Mouse (Mus musculus) embryonic fibroblast, embryonic 13.5 days (primary cell): ENCODE results near the gene Itsn1. TPM values are rescaled to one million over a fixed set of nuclear protein-coding genes. Genes with fewer than 3 reads are reported as not detected.
A peak's percentile ranks its signal among the peaks of the same experiment; 100 is the strongest.

Experiments
- H3K27ac ChIP-seq: 2 replicates; pipeline ENCODE4 v1.5.1; 2012; ENCODE audit warnings: low read length, control low read depth, inconsistent platforms; ENCODE audit not compliant: insufficient read depth
- H3K4me1 ChIP-seq: 2 replicates; pipeline ENCODE4 v1.6.1; 2011; ENCODE audit warnings: low read length; ENCODE audit not compliant: control insufficient read depth, insufficient read depth
- H3K4me3 ChIP-seq: 2 replicates; pipeline ENCODE4 v1.5.1; 2011; ENCODE audit warnings: mild to moderate bottlenecking, control low read depth, low read length; ENCODE audit not compliant: insufficient read depth
- CTCF ChIP-seq: IDR thresholded peaks from 2 replicates; pipeline ENCODE4 v1.5.1; 2011; ENCODE audit warnings: mild to moderate bottlenecking, control low read depth, low read length, moderate library complexity, borderline replicate concordance; ENCODE audit not compliant: insufficient read depth
- POLR2A ChIP-seq: IDR thresholded peaks from 2 replicates; pipeline ENCODE4 v1.6.1; 2011; ENCODE audit warnings: low read depth, mild to moderate bottlenecking, control low read depth, low read length, moderate library complexity
- polyA plus RNA-seq: library from polyadenylated mRNA; stranded (reverse); fragments of >200 nt; gene quantifications from 2 replicates; pipeline ENCODE4 v1.2.4, GENCODE M21; 2011; ENCODE audit warnings: low read depth; ENCODE audit not compliant: missing spikeins, insufficient read length

The Itsn1 gene
- polyA plus RNA-seq, 1 experiment = 136 TPM

DNA sequence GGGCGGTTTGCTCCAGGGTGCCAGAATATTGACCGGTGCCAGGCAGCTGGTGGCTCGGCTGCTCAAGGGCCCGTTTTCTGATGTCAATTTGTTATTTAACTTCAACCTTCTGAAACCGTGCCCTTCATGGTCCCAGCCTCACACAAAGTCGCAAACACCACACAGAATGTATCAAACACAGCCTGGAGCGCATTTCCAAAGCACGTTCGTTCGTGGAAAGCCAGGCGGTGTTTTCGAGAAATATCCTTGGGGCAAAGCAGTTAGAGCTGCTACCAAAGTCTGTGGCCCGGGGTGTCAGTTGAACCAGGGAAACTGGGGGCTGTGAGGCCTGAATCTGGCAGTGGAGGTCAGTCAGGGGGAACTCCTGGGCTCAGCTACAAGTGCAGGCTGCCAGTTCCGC, 213.1 kb downstream of the Itsn1 start:
- Histone ChIP-seq H3K4me3 (no peak overlapping the region), H3K4me1 (no peaks in the 10 kb centered on the region), H3K27ac (peak overlapping the region; percentile 2; the same call in 1 of the 2 replicates)
- TF ChIP-seq CTCF (no peak), POLR2A (no peak)

DNA sequence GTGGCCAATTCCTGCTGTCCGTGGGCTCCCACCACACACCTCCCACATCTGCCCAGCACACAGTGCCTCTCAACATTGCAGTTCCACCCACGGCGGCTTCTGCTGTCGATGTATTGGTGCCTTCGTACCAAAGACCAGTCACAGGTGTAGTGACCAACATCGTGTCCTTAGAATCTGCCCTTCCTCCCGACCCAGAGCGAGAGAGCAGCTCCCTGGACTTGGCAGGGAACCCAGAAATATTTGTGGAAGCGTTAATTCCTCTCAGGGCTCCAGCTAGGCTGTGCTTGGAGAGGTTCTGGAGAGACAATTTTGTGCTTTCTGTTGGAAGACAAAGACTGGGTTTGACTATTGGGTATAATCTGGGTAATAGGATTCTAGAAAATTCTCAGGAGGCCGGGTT, 217.2 kb downstream of the Itsn1 start:
- no peak for TF ChIP-seq CTCF
- no peak for TF ChIP-seq POLR2A
- H3K4me1 ChIP-seq = no peaks in the 10 kb centered on the region
- H3K27ac ChIP-seq = no peak overlapping the region
- H3K4me3 ChIP-seq = no peak overlapping the region

DNA sequence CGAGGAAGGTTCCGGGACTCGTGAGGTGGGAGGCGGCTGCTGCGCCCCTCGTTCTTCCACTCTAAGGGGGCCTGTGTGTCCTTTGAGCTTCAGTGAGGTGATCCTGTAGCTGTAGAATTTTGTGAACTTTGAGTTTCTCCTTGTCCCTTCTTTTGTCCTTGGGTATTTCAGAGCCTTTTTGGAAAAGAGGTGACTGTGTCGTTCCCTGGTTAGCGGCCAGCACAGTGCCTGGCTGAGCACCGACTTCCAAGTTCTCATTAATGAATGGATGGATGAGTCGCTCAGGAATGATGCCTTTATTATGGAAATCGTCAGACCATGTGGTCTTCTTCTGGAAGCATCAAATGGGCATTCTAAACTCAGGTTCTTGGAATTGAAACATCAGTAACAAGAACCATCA, 218.0 kb downstream of the Itsn1 start:
- H3K27ac ChIP-seq = no peak overlapping the region; the same call in 1 of the 2 replicates

DNA sequence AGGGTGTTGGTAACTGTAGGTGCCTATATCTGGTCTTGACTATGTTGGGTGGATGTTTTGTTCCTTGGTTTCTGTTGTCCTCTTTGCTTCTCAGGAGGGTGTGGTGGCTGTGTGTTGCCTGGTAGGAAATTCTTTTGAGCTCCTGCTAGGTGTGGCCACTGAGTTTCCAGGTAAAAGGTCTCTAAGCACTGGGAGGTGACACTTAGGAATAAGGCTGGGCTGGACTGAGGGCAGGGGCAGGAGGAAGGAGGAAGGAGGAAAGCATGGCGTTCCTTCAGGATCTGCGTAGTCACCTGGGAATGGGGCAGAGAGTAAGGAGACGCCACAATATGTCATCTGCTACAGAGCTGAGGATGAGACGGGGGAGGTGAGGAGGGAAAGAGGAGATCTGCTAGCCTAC, 224.9 kb downstream of the Itsn1 start:
- no peak overlapping the region for H3K4me3 ChIP-seq
- no peaks in the 10 kb centered on the region for H3K4me1 ChIP-seq
- TF ChIP-seq POLR2A = no peak
- no peak for TF ChIP-seq CTCF
- H3K27ac ChIP-seq = no peak overlapping the region

More for the DNA sequence above, 218.0 kb downstream of the Itsn1 start:
- H3K4me1 ChIP-seq = no peaks in the 10 kb centered on the region
- no peak for TF ChIP-seq POLR2A
- TF ChIP-seq CTCF = no peak
- H3K4me3 ChIP-seq = no peak overlapping the region

DNA sequence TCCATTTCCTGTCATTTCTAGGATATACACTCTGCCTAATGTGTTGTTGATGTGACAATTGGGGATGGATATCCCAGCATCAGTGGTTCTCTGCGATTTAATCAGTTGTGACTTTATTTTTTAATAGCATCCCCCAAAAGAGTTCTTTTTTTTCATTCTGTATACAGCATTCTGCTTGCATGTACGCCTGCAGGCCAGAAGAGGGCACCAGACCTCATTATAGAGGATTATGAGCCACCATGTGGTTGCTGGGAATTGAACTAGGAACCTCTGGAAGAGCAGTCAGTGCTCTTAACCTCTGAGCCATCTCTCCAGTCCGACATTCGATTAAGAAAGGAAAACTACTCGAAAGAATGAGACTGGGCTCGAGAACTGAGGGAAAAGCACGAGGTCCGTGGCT, 225.7 kb downstream of the Itsn1 start:
- TF ChIP-seq CTCF = no peak
- no peak for TF ChIP-seq POLR2A
- no peaks in the 10 kb centered on the region for H3K4me1 ChIP-seq
- H3K27ac ChIP-seq = no peak overlapping the region
- H3K4me3 ChIP-seq = no peak overlapping the region

DNA sequence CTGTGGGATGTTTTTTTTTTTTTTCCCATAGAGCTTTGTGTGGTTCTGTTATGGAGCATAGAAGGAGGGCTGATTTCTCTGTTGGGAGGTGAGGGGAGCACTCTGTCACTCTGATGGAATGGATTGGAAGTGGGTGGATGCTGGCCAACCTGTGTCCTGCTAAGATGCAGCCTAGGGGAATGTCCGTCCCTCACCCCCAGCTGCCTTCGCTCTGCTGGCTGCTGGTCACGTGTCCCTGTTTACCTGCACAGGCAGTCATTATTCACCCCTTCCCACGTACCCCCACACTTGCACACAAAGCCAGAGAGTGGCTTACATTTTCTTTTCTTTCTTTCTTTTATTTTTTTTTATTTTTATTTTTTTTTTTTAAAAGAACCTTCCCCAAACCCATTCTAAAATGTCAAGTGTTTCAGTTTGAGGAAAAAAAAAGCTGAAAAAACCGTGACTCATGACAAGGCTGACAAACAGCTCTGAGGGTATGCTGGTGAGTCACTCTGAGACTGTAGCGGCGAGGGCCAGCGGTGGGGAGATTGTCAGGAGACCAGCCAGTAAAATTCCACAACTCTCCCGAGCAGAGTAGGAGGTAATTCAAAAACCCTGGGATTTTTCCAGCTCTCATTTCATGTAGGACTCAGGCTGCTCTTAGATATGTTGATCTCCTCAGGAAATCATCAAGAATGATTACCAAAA, 233.3 kb downstream of the Itsn1 start:
- H3K27ac ChIP-seq = peak overlapping the region; percentile 87
- no peak for TF ChIP-seq CTCF
- 0 out of 2 replicates have a peak, but pooled peaks have one; percentile 12 for TF ChIP-seq POLR2A
- H3K4me3 ChIP-seq = no peak overlapping the region
- peaks cover 18% of the 10 kb centered on the region for H3K4me1 ChIP-seq

DNA sequence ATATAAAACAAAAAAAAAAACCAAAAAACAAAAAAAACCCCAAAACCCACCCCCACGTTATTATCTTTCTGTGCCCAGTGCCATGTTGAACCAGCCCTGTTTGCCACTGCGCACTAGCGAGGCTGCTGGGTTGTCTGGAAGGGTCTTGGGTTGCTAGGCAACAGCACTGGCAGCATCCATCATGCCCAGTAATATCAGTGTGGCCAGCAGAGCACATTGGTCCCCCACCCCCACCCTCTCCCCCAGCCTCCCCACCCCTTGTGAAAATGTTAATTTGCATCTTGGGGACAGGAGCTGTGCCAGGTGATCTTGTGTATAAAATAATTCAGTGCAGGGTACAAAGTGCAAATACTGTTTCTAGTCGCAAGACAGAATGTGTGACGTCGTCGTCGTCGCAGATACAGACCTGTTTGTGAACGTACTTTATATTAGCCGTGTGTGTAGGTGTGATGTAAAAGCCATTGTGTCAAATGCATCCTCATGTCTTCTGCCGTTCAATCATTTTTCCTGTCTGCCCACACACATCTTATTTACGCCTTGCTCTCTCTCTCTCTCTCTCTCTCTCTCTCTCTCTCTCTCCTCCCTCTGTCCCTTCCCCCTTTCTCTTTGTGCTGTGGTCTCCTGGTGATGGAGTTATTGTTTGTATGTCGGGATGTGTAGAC, 233.9 kb downstream of the Itsn1 start:
- TF ChIP-seq CTCF = no peak
- no peak for TF ChIP-seq POLR2A
- peak overlapping the region; percentile 87 for H3K27ac ChIP-seq
- H3K4me3 ChIP-seq = no peak overlapping the region
- peaks cover 18% of the 10 kb centered on the region for H3K4me1 ChIP-seq

DNA sequence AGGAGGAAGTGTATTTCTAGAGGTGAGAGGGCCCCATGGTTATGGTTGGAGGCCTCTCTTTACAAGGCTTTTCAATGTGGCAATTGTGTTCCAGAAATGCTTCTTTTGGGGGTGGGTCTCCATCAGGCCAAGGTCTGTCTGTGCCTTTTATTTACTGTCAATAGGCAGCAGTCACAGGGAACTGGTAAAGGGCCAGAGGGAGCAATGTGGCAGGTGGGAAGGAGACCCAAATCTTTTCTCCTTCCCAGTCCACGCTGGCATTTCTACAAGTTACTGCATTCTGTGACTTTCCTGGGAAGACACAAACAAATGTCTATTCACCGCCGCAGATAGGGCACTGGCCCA, 234.4 kb downstream of the Itsn1 start:
- H3K4me3 ChIP-seq = no peak overlapping the region
- no peak for TF ChIP-seq POLR2A
- no peak for TF ChIP-seq CTCF
- H3K27ac ChIP-seq = peak overlapping the region; percentile 87
- peaks cover 19% of the 10 kb centered on the region for H3K4me1 ChIP-seq

DNA sequence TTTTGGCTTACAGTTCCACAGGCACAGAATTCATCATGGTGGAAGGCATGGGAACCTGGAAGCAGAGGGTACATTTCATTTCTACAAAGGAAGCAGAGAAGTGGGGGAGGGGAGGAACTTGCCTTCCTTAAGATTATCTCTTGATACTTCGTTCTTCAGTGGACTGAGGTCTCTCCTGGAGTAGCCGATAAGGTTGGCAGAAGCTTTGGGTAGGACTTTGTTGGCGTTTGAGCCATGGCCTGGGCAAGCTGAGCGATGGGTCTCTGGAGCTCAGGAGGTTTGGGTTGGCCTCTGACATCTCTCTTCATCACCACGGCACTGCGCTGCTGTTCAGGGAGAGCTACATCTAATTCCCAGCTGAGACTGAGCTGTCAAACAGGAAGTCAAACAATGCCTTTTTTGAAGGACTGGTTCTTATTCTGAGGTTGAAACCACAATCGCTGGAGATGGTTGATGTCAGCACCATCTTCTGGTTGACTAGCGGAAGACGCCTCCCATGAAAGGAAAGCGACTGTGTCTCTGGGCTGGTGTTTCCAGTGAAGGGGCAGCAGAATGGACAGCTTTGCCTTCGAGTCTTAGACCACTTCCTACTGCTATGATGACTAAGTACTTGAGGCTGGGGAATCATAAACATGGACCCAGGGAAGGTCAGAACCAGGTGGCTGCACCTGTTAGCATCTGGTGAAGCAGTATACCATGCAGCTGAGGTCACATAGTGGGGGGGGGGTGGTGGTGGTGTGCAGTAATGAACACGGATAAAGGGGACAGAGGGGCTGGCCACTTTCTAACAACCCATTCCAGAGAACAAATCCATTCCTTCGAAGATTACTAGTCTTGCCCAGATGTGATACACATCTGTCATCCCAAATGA, 235.5 kb downstream of the Itsn1 start:
- no peak for TF ChIP-seq POLR2A
- TF ChIP-seq CTCF = no peak
- no peak overlapping the region for H3K27ac ChIP-seq
- H3K4me3 ChIP-seq = no peak overlapping the region
- H3K4me1 ChIP-seq = peaks cover 23% of the 10 kb centered on the region
